Mouse (Mus musculus): ENCODE measurements at regions not wholly inside any gene's neighbourhood (a gene's known extent, or its start where the extent isn't known, plus 50 kb on each side); places are given as distances from the start of the nearest gene placed in this dataset.

GRCm38 (mm10) chr6:127265901-127266812 is 114.2 kb upstream of the Ccnd2 start:
- TF ChIP-seq CTCF (IDR thresholded peaks at IDR 0.05; ENCODE audit: low read depth, low read length) (no peak), POLR2A (IDR thresholded peaks at IDR 0.05; ENCODE audit: insufficient read depth, low read length) (no peak), EP300 (IDR thresholded peaks at IDR 0.05; ENCODE audit: insufficient read depth, low read depth, low read length) (no peak)
